Mouse (Mus musculus) hindbrain, embryonic 16.5 days (tissue): ENCODE results near the gene Afap1l2. TPM values are rescaled to one million over a fixed set of nuclear protein-coding genes. Genes with fewer than 3 reads are reported as not detected.

Experiments
- ATAC-seq: fragments of 200-750 bp; cut with Nextera tagmentation; 2 replicates; pipeline ENCODE4 v1.8.0; 2017; ENCODE audit warnings: moderate TSS enrichment, moderate library complexity
- H3K27ac ChIP-seq: fragments of 300-500 bp; sonication (generic); 2 replicates; pipeline ENCODE4 v1.5.1; 2014; ENCODE audit warnings: low read depth, mild to moderate bottlenecking, control low read depth, low read length, moderate library complexity
- H3K27me3 ChIP-seq: fragments of 300-500 bp; sonication (generic); replicated peaks from 2 replicates; pipeline ENCODE4 v1.6.1; 2014; ENCODE audit warnings: low read length; ENCODE audit not compliant: control insufficient read depth, insufficient read depth
- H3K36me3 ChIP-seq: fragments of 300-500 bp; sonication (generic); 2 replicates; pipeline ENCODE4 v1.6.1; 2014; ENCODE audit warnings: mild to moderate bottlenecking, low read length, moderate library complexity, mixed read lengths; ENCODE audit not compliant: control insufficient read depth, insufficient read depth
- H3K4me1 ChIP-seq: fragments of 300-500 bp; sonication (generic); 2 replicates; pipeline ENCODE4 v1.6.1; 2014; ENCODE audit warnings: low read depth, low read length; ENCODE audit not compliant: control insufficient read depth, insufficient read depth
- H3K4me2 ChIP-seq: fragments of 300-500 bp; sonication (generic); 2 replicates; pipeline ENCODE4 v1.6.1; 2014; ENCODE audit warnings: mild to moderate bottlenecking, low read length, control low read depth, moderate library complexity
- H3K4me3 ChIP-seq: fragments of 300-500 bp; sonication (generic); 2 replicates; pipeline ENCODE4 v1.5.1; 2014; ENCODE audit warnings: mild to moderate bottlenecking, low read length, control low read depth, moderate library complexity
- H3K9ac ChIP-seq: fragments of 300-500 bp; sonication (generic); 2 replicates; pipeline ENCODE4 v1.6.1; 2014; ENCODE audit warnings: low read depth, mild to moderate bottlenecking, control low read depth, low read length, moderate library complexity
- H3K9me3 ChIP-seq: fragments of 300-500 bp; sonication (generic); 2 replicates; pipeline ENCODE4 v1.6.1; 2014; ENCODE audit warnings: mild to moderate bottlenecking, low read length, moderate library complexity; ENCODE audit not compliant: control insufficient read depth
- WGBS: fragments of 180-500 bp; shearing (Covaris S2); extraction: QIAGEN DNeasy Blood & Tissue Kit; methylation state at CpG from one replicate; pipeline ENCODE4 v1.1.7; 2014; 5-methylcytosine and 5-hydroxymethylcytosine counted together
- polyA plus RNA-seq: library from polyadenylated mRNA; unstranded; fragments of >200 nt; fragmentation: Nextera tagmentation; extraction: Ambion mirVana; gene quantifications from 2 replicates; pipeline ENCODE4 v1.2.1, GENCODE M21; 2015

Gene Afap1l2
- polyA plus RNA-seq, 1 experiment from 2014 or later, result 13.9 TPM

DNA sequence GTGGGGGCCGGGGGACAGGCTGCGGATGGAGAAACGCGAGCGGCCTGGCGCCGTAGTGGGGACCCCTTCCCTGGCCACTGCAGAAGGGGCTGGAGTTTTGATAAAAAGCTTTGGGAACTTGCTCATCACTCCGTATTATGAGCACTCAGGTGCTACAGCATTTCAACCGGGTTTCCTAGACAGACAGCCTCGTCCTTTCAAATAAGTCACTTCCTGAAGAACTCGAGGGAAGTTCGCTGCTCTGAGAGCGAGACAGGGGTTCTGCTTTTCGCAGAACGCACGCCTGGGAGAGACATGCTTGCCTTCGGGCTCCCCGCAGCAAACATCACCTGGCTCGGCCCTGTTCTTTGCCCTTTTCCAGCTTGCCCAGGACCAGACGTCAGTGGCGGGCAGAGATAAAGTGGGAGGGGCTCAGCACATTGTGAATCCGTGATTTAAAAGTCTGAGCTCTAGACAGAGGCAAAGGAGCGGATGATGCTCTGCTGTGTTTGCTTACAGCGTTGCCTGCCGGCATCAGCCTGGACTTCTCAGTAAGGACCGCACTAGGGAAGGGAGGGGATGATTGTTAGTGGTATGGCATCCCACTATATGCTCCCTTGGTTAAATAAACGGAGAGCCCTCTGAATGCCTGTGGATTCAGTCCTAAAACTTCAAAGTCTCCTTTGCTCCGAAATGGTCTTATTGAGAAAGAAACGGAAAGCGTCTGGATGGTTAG is 133.3 kb downstream of the Afap1l2 start:
- ATAC-seq, result no peak
- peaks cover 39% of the 10 kb centered on the region for H3K27me3 ChIP-seq
- WGBS, result 10% methylated on average over 30 of the region's 30 CpGs

DNA sequence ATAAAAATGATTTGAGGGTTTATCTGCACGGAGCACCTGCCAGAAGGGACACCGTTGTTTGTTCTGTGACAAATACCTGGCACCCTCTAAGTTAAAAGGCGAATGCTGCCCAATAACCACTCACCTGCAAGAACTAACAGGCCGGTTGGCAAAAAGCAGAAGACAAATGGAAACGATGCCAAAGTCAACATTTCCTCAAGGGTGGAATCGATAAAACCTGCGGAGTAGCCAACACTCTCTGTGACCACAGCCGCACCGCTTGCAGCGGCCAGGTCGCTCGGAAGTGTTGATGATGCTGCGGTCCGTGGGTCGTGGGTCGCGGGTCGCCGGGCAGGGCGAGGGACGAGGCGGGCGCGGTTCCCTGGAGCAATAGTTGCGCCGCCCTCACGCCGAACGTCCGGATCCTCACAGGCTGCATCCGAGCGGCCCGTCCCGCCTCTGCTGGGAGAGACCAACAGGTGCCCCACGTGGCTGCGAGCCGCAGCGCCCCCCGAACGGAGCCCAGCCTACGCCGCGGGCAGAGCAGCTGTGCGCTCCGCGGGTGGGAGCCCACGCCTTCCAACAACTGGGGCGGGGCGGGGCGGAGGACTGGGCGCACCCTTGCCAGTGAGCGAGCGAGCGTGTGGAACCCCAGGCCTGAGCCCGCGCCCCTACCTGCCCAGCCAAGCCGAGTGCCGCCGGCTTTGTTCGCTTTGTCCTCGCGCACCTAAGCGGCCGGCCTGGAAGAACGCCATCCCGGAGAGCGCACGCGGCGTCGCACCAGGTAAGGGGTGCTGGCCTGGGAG is 134.0 kb downstream of the Afap1l2 start, which contains the start of gene Vwa2:
Gene Vwa2 (plus strand): TSS at position 434 of the 785 bp plus-strand sequence.
- Histone ChIP-seq H3K9me3 (no peaks in the 10 kb centered on the region), H3K36me3 (no peaks in the 10 kb centered on the region), H3K4me1 (peaks cover 16% of the 10 kb centered on the region), H3K4me2 (peak within 1 kb of the TSS; percentile 96), H3K27ac (no peak within 1 kb of the TSS), H3K4me3 (peak within 1 kb of the TSS; percentile 54), H3K9ac (peak within 1 kb of the TSS; percentile 54), H3K27me3 (peaks cover 39% of the 10 kb centered on the region)
- 2% methylated on average over 63 of the region's 71 CpGs for WGBS
- no peak for ATAC-seq

More for the DNA sequence above, 133.3 kb downstream of the Afap1l2 start:
- Histone ChIP-seq H3K4me3 (peak overlapping the region; percentile 54), H3K4me2 (peak overlapping the region; percentile 96), H3K36me3 (no peaks in the 10 kb centered on the region), H3K9ac (peak overlapping the region; percentile 54), H3K27ac (no peak overlapping the region), H3K4me1 (peaks cover 16% of the 10 kb centered on the region), H3K9me3 (no peaks in the 10 kb centered on the region)

- Histone ChIP-seq H3K27me3 (peaks cover 9% of the 10 kb centered on the region), H3K9ac (no peak overlapping the region), H3K4me1 (no peaks in the 10 kb centered on the region), H3K27ac (no peak overlapping the region), H3K4me2 (no peak overlapping the region), H3K4me3 (no peak overlapping the region), H3K9me3 (no peaks in the 10 kb centered on the region), H3K36me3 (no peaks in the 10 kb centered on the region)
- WGBS, result 67% methylated on average over 4 of the region's 4 CpGs
- ATAC-seq, result no peak
These were observed 140.3 kb downstream of the Afap1l2 start for GRCm38 (mm10) chr19:56867701-56868100.

Other genes starting within 250 kb of the Afap1l2 start
- 19.1 and 20.2 TPM in 2 replicates for gene Ccdc186, start 186.0 kb downstream of the Afap1l2 start, polyA plus RNA-seq
- gene Tdrd1, start 182.0 kb downstream of the Afap1l2 start, polyA plus RNA-seq, result 1.3 and 1.4 TPM in 2 replicates
- 0.66 and 0.75 TPM in 2 replicates for gene Vwa2, start 134.0 kb downstream of the Afap1l2 start, polyA plus RNA-seq